ENCODE assay signal across 28 mouse cellular contexts in the genomic region with DNA sequence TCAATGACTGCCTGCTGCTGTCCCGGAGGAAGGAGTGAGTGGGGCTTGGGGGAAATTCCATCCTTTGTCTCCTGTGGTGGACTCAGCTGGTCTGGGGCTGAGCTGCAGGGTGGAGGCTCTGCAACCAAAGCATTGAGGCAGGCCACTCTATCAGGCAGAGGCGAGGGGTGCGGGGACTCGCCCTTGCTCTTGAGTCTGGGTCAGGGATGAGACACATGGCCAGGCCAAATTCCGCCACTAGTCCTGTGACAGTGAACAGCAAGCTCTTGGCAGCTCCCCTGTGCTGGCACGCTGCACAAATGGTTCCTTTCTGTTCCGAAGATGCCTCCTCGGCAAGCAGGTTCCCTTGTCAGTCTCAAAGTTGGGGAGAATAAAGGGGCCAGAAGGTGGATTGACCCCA. TPM values are rescaled to one million over a fixed set of nuclear protein-coding genes. Genes with fewer than 3 reads are reported as not detected.
DNase-seq lines count a peak whose midpoint lies in the region; ATAC-seq and TF ChIP-seq lines count a peak whose summit lies in the region.
"Had no signal": no experiment of that assay in that cellular context is flagged by ENCODE, and none has a peak within 500 bp of the region (broad histone marks: within the 10 kb centered on the region; RNA-seq: fewer than 3 reads in every experiment).

No protein-coding gene starts in this region.

- no peak for TF ChIP-seq CTCF in cerebellum, adult 2 months (IDR thresholded peaks at IDR 0.05; ENCODE audit: borderline replicate concordance, insufficient read depth, low read depth, low read length)
- no peak for TF ChIP-seq CTCF in gastrocnemius, adult 2 months (IDR thresholded peaks at IDR 0.05)
- TF ChIP-seq CTCF in kidney, adult 2 months (conservative IDR thresholded peaks at IDR 0.05; ENCODE audit: insufficient read depth, insufficient read length, low read depth, low read length) = no peak
- no peak for TF ChIP-seq CTCF in heart, postnatal 0 days (IDR thresholded peaks at IDR 0.05; ENCODE audit: low read depth)

- no peak overlapping the region for H3K4me3 ChIP-seq in cerebellum, adult 2 months (replicated peaks; ENCODE audit: insufficient read depth, low read depth, low read length)
- no peak overlapping the region for H3K4me3 ChIP-seq in gastrocnemius, adult 2 months
- H3K4me3 ChIP-seq in kidney, adult 2 months (ENCODE audit: insufficient read depth, low read depth, low read length) = no peak overlapping the region
- no peak overlapping the region for H3K4me3 ChIP-seq in kidney, embryonic 16.5 days (ENCODE audit: low read length)
- H3K4me3 ChIP-seq in heart, postnatal 0 days (ENCODE audit: low read depth, low read length) = no peak overlapping the region
- H3K4me3 ChIP-seq: embryonic facial prominence, embryonic 13.5 days; erythroblast, embryonic 14.5 days; heart, embryonic 13.5 days; hindbrain, embryonic 12.5 days; left cerebral cortex, adult 2 months; lung, embryonic 15.5 days; megakaryocyte, embryonic 14.5 days; stomach, embryonic 15.5 days had no signal

- intact Hi-C loops in gastrocnemius, adult 2 months (cut with DNase I) = no loop called here

- H3K27ac ChIP-seq in cerebellum, adult 2 months (ENCODE audit: insufficient read depth, low read length) = no peak overlapping the region
- no peak overlapping the region for H3K27ac ChIP-seq in gastrocnemius, adult 2 months
- no peak overlapping the region for H3K27ac ChIP-seq in kidney, adult 2 months (ENCODE audit: insufficient read depth, low read depth, low read length)
- no peak overlapping the region for H3K27ac ChIP-seq in kidney, embryonic 16.5 days (ENCODE audit: low read length)
- H3K27ac ChIP-seq in heart, postnatal 0 days (ENCODE audit: low read depth) = no peak overlapping the region
- H3K27ac ChIP-seq: embryonic facial prominence, embryonic 13.5 days; heart, embryonic 13.5 days; hindbrain, embryonic 12.5 days; kidney, postnatal 0 days; left cerebral cortex, adult 2 months; liver, embryonic 14.5 days; lung, embryonic 15.5 days; stomach, embryonic 15.5 days had no signal

- TF ChIP-seq EP300 in heart, postnatal 0 days (IDR thresholded peaks at IDR 0.05; ENCODE audit: low read depth) = no peak

- peaks cover 14% of the 10 kb centered on the region for H3K4me1 ChIP-seq in cerebellum, adult 2 months (ENCODE audit: control insufficient read depth, insufficient read depth, low read length)
- peaks cover 7% of the 10 kb centered on the region; the same call in 1 of the 2 replicates for H3K4me1 ChIP-seq in kidney, adult 2 months (ENCODE audit: control insufficient read depth, insufficient read depth, low read length)
- peaks cover 30% of the 10 kb centered on the region for H3K4me1 ChIP-seq in kidney, embryonic 16.5 days (ENCODE audit: insufficient read depth, low read length)
- peaks cover 8% of the 10 kb centered on the region; the same call in 1 of the 2 replicates for H3K4me1 ChIP-seq in heart, postnatal 0 days (ENCODE audit: control insufficient read depth, insufficient read depth)

- 16% methylated on average over 8 of the region's 8 CpGs for WGBS in cerebellum, adult 2 months
- WGBS in kidney, adult 2 months = 84% methylated on average over 8 of the region's 8 CpGs
- WGBS in kidney, embryonic 16.5 days = 78% methylated on average over 8 of the region's 8 CpGs
- WGBS in heart, postnatal 0 days = 60% methylated on average over 8 of the region's 8 CpGs

- peaks cover 3% of the 10 kb centered on the region; the same call in 1 of the 2 replicates for H3K27me3 ChIP-seq in cerebellum, adult 2 months (ENCODE audit: control insufficient read depth, insufficient read depth, low read length)
- no peaks in the 10 kb centered on the region for H3K27me3 ChIP-seq in kidney, adult 2 months (replicated peaks; ENCODE audit: control insufficient read depth, insufficient read depth, low read length)
- H3K27me3 ChIP-seq in kidney, embryonic 16.5 days (ENCODE audit: insufficient read depth, low read length) = peaks cover 34% of the 10 kb centered on the region
- H3K27me3 ChIP-seq in heart, postnatal 0 days (ENCODE audit: control insufficient read depth, insufficient read depth, low read length) = peaks cover 31% of the 10 kb centered on the region
- H3K27me3 ChIP-seq: Patski had no signal

- TF ChIP-seq POLR2A in cerebellum, adult 2 months (IDR thresholded peaks at IDR 0.05; ENCODE audit: borderline replicate concordance, insufficient read depth, low read length) = no peak
- TF ChIP-seq POLR2A in kidney, adult 2 months (IDR thresholded peaks at IDR 0.05; ENCODE audit: low read depth, low read length) = no peak

- ATAC-seq in kidney, embryonic 16.5 days (ENCODE audit: low FRiP score, low TSS enrichment) = no peak
- 0 out of 2 replicates have a peak, but pooled peaks have one; percentile 5 for ATAC-seq in heart, postnatal 0 days (ENCODE audit: insufficient read depth, low read depth)
- ATAC-seq: forebrain, embryonic 14.5 days; Patski had no signal

- peak; percentile 33 to 56 for DNase-seq in cerebellum, adult 2 months
- DNase-seq in cerebellum, adult 9-11 months = no peak
- peak; percentile 55 for DNase-seq in gastrocnemius, adult 2 months
- DNase-seq in gastrocnemius, adult 8-10 months (ENCODE audit: low spot score in 2 of 2) = no peak
- DNase-seq in kidney, adult 2 months = peak; percentile 38
- no peak for DNase-seq in heart, postnatal 0 days (ENCODE audit: low spot score)
- no peak for DNase-seq in frontal cortex, postnatal 10 days (ENCODE audit: low spot score in 2 of 2)
- DNase-seq: adrenal gland, postnatal 36 days; embryo, embryonic 11 days; gastrocnemius, postnatal 25 days; kidney, adult 11 months; lung, postnatal 36 days; right cerebral cortex, adult 18-20 months; right cerebral cortex, postnatal 4 days; thymus, postnatal 25 days had no signal

- H3K4me2 ChIP-seq in kidney, embryonic 16.5 days (replicated peaks; ENCODE audit: low read depth, low read length) = no peak overlapping the region
- no peak overlapping the region for H3K4me2 ChIP-seq in heart, postnatal 0 days (ENCODE audit: low read depth, low read length)
- H3K4me2 ChIP-seq: embryonic facial prominence, embryonic 13.5 days; heart, embryonic 13.5 days; hindbrain, embryonic 12.5 days; lung, embryonic 15.5 days; stomach, embryonic 15.5 days had no signal

- H3K9ac ChIP-seq in kidney, embryonic 16.5 days (replicated peaks; ENCODE audit: low read length) = no peak overlapping the region
- no peak overlapping the region for H3K9ac ChIP-seq in heart, postnatal 0 days (replicated peaks; ENCODE audit: low read depth, low read length)
- H3K9ac ChIP-seq: embryonic facial prominence, embryonic 13.5 days; heart, embryonic 13.5 days; hindbrain, embryonic 12.5 days; liver, embryonic 14.5 days; lung, embryonic 15.5 days; stomach, embryonic 15.5 days had no signal

- H3K36me3 ChIP-seq in kidney, adult 2 months (ENCODE audit: control insufficient read depth, insufficient read depth, low read length) = no peaks in the 10 kb centered on the region
- no peaks in the 10 kb centered on the region for H3K36me3 ChIP-seq in kidney, embryonic 16.5 days (ENCODE audit: insufficient read depth, low read length)
- no peaks in the 10 kb centered on the region for H3K36me3 ChIP-seq in heart, postnatal 0 days (replicated peaks; ENCODE audit: control insufficient read depth, insufficient read depth, low read length)
- H3K36me3 ChIP-seq: heart, embryonic 13.5 days; hindbrain, embryonic 12.5 days had no signal

- H3K9me3 ChIP-seq in kidney, embryonic 16.5 days (ENCODE audit: low read length) = no peaks in the 10 kb centered on the region
- H3K9me3 ChIP-seq in heart, postnatal 0 days (replicated peaks; ENCODE audit: control insufficient read depth, low read length) = no peaks in the 10 kb centered on the region
- H3K9me3 ChIP-seq: embryonic facial prominence, embryonic 13.5 days; heart, embryonic 13.5 days; hindbrain, embryonic 12.5 days; lung, embryonic 15.5 days; megakaryocyte, embryonic 14.5 days; stomach, embryonic 15.5 days had no signal

RNA-seq across cellular contexts. Expression of a gene that starts 11.8 kb away (rescaled TPM):
- polyA plus RNA-seq in cerebellum, adult 2 months (2012; rRNA removed) = 14.0 and 15.0 TPM in 2 replicates
- under 1 TPM; 0.31 to 0.33 TPM for total RNA-seq in gastrocnemius, adult 2 months (2021)
- total RNA-seq in gastrocnemius, adult 8-10 months (2022) = 1 to 10 TPM in 1 of 4 experiments, under 1 TPM in 3; 0.10 to 1.1 (median 0.22) TPM
- polyA plus RNA-seq in kidney, adult 2 months (2012; rRNA removed) = 4.9 and 5.1 TPM in 2 replicates
- 9.6 and 11.2 TPM in 2 replicates for polyA plus RNA-seq in kidney, embryonic 16.5 days (2015; fragmentation: Nextera tagmentation; extraction: Ambion mirVana)
- 0.66 and 2.5 TPM in 2 replicates for total RNA-seq in heart, postnatal 0 days (2014; rRNA removed; ENCODE audit: low replicate concordance)
- polyA plus RNA-seq in heart, postnatal 0 days (2015; fragmentation: Nextera tagmentation; extraction: Ambion mirVana) = 1.5 and 1.6 TPM in 2 replicates

RNA-seq across cellular contexts. Expression of a gene that starts 37.3 kb away (rescaled TPM):
- polyA plus RNA-seq in cerebellum, adult 2 months (2012; rRNA removed) = 4.7 and 6.8 TPM in 2 replicates
- total RNA-seq in gastrocnemius, adult 2 months (2021) = not detected
- total RNA-seq in gastrocnemius, adult 8-10 months (2022) = 1 to 10 TPM in 1 of 4 experiments, not detected in 3; 1.4 TPM
- 1.2 and 1.6 TPM in 2 replicates for polyA plus RNA-seq in kidney, adult 2 months (2012; rRNA removed)
- 8.1 and 9.2 TPM in 2 replicates for polyA plus RNA-seq in kidney, embryonic 16.5 days (2015; fragmentation: Nextera tagmentation; extraction: Ambion mirVana)
- 13.2 TPM in 1 of 2 replicates, not detected in the other for total RNA-seq in heart, postnatal 0 days (2014; rRNA removed; ENCODE audit: low replicate concordance)
- polyA plus RNA-seq in heart, postnatal 0 days (2015; fragmentation: Nextera tagmentation; extraction: Ambion mirVana) = 1.3 and 1.6 TPM in 2 replicates
- polyA plus RNA-seq: erythroblast, embryonic 14.5 days had no signal

RNA-seq across cellular contexts. Expression of a gene that starts 50.0 kb away (rescaled TPM):
- 1.9 and 2.0 TPM in 2 replicates for polyA plus RNA-seq in cerebellum, adult 2 months (2012; rRNA removed)
- total RNA-seq in gastrocnemius, adult 2 months (2021) = 1 to 10 TPM; 1.8 to 2.6 TPM
- 1 to 10 TPM in 3 of 4 experiments, under 1 TPM in 1; 0.85 to 2.0 (median 1.8) TPM for total RNA-seq in gastrocnemius, adult 8-10 months (2022)
- 8.1 and 9.6 TPM in 2 replicates for polyA plus RNA-seq in kidney, adult 2 months (2012; rRNA removed)
- 8.3 and 8.6 TPM in 2 replicates for polyA plus RNA-seq in kidney, embryonic 16.5 days (2015; fragmentation: Nextera tagmentation; extraction: Ambion mirVana)
- 10.1 and 11.7 TPM in 2 replicates for total RNA-seq in heart, postnatal 0 days (2014; rRNA removed; ENCODE audit: low replicate concordance)
- 1.4 TPM in 2 replicates for polyA plus RNA-seq in heart, postnatal 0 days (2015; fragmentation: Nextera tagmentation; extraction: Ambion mirVana)
- polyA plus RNA-seq: erythroblast, embryonic 14.5 days had no signal

Comparison
In these comparisons a context has a peak if more than half of its experiments do, and no peak if none do; other contexts are left out.
1. DNase-seq: peak in cerebellum, adult 2 months (2 of 2), gastrocnemius, adult 2 months (single experiment) and kidney, adult 2 months (single experiment); none in cerebellum, adult 9-11 months (single experiment), gastrocnemius, adult 8-10 months (0 of 2), heart, postnatal 0 days (single experiment) and frontal cortex, postnatal 10 days (0 of 2).